Mouse (Mus musculus): Measurements from ENCODE around the gene Ap5m1. TPM values are rescaled to one million over a fixed set of nuclear protein-coding genes. Genes with fewer than 3 reads are reported as not detected.
A peak's percentile ranks its signal among the peaks of the same experiment; 100 is the strongest.

The Ap5m1 gene
- polyA plus RNA-seq (2014; fragmentation: Nextera tagmentation; extraction: Ambion mirVana) = 27.0 and 28.8 TPM in 2 replicates

DNA sequence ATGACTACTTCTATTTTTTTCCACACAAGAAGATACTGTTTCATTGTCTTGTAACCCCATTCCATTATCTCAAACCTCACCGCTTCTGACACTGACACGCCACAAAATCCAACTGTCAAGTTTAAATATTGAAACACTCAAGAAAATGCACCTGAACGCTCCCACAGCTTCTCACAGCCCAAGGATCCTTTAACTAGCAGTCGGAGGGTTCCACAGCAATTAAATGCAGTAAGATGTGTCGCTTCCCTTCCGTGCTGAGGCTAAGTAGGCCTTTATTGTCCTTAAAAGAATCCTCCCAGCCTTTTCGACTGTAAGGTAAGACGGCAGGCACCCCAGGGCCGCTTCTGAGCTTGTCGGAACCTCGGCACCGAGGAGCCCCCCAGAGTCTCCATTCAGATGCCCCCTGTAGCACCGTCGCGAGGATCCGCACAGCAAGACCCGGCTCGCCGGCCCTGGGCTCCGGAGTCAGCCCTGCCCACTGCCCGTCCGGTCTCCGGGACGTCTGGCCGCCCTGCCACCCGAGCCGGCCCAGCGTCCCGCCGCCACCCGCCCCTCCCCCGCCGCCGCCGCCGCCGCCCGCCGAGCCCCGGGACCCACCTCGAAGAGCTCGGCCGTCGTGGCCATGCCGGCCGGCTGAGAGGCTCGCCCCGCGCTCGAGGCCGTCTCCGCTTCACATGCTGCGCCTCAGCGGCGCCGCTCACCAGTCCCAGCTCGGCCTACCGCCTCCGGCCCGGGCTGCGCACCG is at the start of gene Ap5m1:
Ap5m1 (plus strand) TSS at position 569 of the 745 bp plus-strand sequence.
- Histone ChIP-seq H3K4me2 (ENCODE audit: low read depth, low read length) (peak within 1 kb of the TSS; percentile 70), H3K4me3 (ENCODE audit: low read depth, low read length) (peak within 1 kb of the TSS; percentile 65), H3K36me3 (ENCODE audit: control insufficient read depth, insufficient read depth, low read length) (no peaks in the 10 kb centered on the region), H3K27me3 (ENCODE audit: control insufficient read depth, insufficient read depth, low read length) (no peaks in the 10 kb centered on the region), H3K27ac (ENCODE audit: low read depth, low read length) (peak within 1 kb of the TSS; percentile 95), H3K9ac (replicated peaks; ENCODE audit: low read depth, low read length) (peak within 1 kb of the TSS; percentile 83), H3K4me1 (ENCODE audit: control insufficient read depth, insufficient read depth, low read length) (peaks cover 11% of the 10 kb centered on the region; the same call in 1 of the 2 replicates), H3K9me3 (ENCODE audit: control insufficient read depth, low read length) (no peaks in the 10 kb centered on the region)
- ATAC-seq (ENCODE audit: low read depth) = peak; percentile 71
- under 1% methylated on average over 44 of the region's 62 CpGs for WGBS

DNA sequence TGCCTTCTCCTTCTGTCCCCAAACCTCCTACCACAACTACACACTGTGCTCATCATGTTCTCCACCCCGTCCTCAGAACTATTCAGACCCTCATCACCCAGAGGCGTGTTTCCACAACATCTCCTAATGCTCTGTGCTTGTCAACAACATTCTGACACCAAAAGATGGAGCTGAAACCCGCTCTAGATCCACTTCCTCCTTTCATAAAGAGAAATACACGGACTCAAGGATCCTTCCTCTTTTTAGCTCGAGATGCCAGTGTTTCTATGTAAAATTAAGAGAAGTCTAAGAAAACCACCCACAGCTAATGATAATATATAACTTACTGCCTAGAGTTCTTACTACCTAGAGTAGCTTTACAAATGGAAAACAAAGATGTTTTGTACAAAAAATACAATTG is 46.1 kb upstream of the Ap5m1 start:
- Histone ChIP-seq H3K9ac (replicated peaks; ENCODE audit: low read depth, low read length) (no peak overlapping the region), H3K9me3 (ENCODE audit: control insufficient read depth, low read length) (no peaks in the 10 kb centered on the region), H3K4me2 (ENCODE audit: low read depth, low read length) (no peak overlapping the region), H3K4me3 (ENCODE audit: low read depth, low read length) (no peak overlapping the region), H3K27ac (ENCODE audit: low read depth, low read length) (no peak overlapping the region), H3K4me1 (ENCODE audit: control insufficient read depth, insufficient read depth, low read length) (no peaks in the 10 kb centered on the region), H3K27me3 (ENCODE audit: control insufficient read depth, insufficient read depth, low read length) (no peaks in the 10 kb centered on the region), H3K36me3 (ENCODE audit: control insufficient read depth, insufficient read depth, low read length) (peaks cover 16% of the 10 kb centered on the region; the same call in 1 of the 2 replicates)
- no peak for ATAC-seq (ENCODE audit: low read depth)
- WGBS = 95% methylated on average over 5 of the region's 5 CpGs

DNA sequence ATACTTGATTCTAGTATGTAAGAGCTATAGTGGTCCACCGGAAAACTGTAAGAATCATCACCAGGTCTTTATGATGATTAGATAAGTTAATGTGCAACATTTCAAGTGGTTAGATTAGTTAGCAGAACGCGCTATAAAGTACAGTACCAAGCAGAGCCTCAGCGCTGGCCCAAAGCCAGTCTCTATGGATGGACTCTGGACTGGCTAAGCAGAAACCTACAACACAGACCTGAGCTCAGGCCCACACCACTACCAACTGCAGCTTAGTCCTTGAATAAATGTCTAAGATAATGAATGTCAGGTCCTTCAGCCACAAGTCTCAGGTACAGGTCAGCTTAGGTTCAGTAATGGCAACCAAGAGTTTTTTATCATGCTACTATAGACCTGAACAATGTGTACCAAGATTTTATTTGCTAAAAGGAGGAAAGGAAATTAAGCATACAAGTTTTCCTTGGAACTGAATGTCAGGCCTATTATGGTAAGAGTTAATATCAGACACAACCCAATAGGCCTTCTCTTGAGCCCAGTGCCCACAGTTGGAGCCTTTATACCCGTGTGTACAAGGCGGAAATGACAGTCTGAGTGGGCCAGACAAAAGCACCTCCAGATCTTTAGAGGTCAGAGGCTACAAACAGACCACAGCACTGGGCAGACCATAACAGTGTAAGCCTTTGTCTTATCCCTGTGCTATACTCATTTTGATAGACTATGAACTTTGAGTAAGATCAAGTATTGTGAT is 38.7 kb upstream of the Ap5m1 start:
- 94% methylated on average over 6 of the region's 6 CpGs for WGBS
- no peaks in the 10 kb centered on the region for H3K4me1 ChIP-seq (ENCODE audit: control insufficient read depth, insufficient read depth, low read length)
- H3K27ac ChIP-seq (ENCODE audit: low read depth, low read length) = no peak overlapping the region
- no peaks in the 10 kb centered on the region for H3K9me3 ChIP-seq (ENCODE audit: control insufficient read depth, low read length)
- H3K4me3 ChIP-seq (ENCODE audit: low read depth, low read length) = no peak overlapping the region
- H3K9ac ChIP-seq (replicated peaks; ENCODE audit: low read depth, low read length) = no peak overlapping the region
- peaks cover 13% of the 10 kb centered on the region; the same call in 1 of the 2 replicates for H3K36me3 ChIP-seq (ENCODE audit: control insufficient read depth, insufficient read depth, low read length)
- H3K4me2 ChIP-seq (ENCODE audit: low read depth, low read length) = no peak overlapping the region
- no peak for ATAC-seq (ENCODE audit: low read depth)
- no peaks in the 10 kb centered on the region for H3K27me3 ChIP-seq (ENCODE audit: control insufficient read depth, insufficient read depth, low read length)

DNA sequence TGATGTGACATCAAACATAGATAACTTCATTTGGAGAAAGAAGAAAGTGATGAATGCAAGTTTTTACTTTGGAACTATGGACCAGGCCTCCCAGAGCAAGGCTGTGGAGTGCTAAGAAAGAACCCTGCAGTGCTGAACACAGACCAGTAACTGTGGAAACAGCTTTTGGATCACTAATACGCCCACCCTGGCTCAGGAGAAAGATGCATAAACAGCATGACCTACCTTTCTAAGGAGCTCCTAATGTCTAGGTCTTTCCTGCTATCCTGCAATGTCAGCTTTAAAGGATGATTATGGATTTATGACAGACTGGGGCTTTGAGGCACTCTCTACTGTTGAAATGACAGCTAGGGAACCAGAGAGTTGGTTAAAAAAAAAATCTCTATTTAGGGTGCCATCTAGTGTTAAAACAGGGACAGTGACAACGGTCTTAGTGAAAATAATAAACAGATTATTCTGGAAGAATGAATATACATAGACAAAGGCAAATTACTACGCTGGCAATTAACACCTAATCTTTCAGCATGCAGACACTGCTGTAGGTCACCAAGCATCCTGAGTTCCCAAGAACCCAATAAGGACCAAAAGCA is 38.0 kb upstream of the Ap5m1 start:
- Histone ChIP-seq H3K4me1 (ENCODE audit: control insufficient read depth, insufficient read depth, low read length) (no peaks in the 10 kb centered on the region), H3K4me2 (ENCODE audit: low read depth, low read length) (no peak overlapping the region), H3K27ac (ENCODE audit: low read depth, low read length) (no peak overlapping the region), H3K9ac (replicated peaks; ENCODE audit: low read depth, low read length) (no peak overlapping the region), H3K36me3 (ENCODE audit: control insufficient read depth, insufficient read depth, low read length) (peaks cover 13% of the 10 kb centered on the region; the same call in 1 of the 2 replicates), H3K4me3 (ENCODE audit: low read depth, low read length) (no peak overlapping the region), H3K27me3 (ENCODE audit: control insufficient read depth, insufficient read depth, low read length) (no peaks in the 10 kb centered on the region), H3K9me3 (ENCODE audit: control insufficient read depth, low read length) (no peaks in the 10 kb centered on the region)
- 78% methylated on average over 3 of the region's 3 CpGs for WGBS
- no peak for ATAC-seq (ENCODE audit: low read depth)

DNA sequence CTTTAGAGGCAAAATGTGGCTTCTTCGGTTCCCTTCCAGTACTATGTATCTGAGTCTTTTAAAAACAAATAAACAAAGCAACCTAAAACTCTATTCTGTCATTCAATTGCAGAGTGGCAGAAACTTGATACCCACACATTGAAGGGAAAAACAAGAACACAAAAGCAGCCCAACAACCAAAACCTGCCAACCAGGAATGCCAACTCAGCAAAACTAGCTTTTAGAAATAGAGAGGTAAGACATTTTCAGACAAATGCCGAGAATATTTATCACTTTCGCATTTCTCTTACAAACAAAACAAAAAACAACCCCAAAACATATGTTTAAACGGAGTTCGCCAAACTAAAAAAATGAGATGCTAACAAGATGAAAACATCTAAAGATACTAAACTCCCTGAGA is 36.9 kb upstream of the Ap5m1 start:
- no peaks in the 10 kb centered on the region for H3K27me3 ChIP-seq (ENCODE audit: control insufficient read depth, insufficient read depth, low read length)
- H3K4me3 ChIP-seq (ENCODE audit: low read depth, low read length) = no peak overlapping the region
- 96% methylated on average over 5 of the region's 5 CpGs for WGBS
- H3K27ac ChIP-seq (ENCODE audit: low read depth, low read length) = no peak overlapping the region
- no peak for ATAC-seq (ENCODE audit: low read depth)
- no peak overlapping the region for H3K4me2 ChIP-seq (ENCODE audit: low read depth, low read length)
- H3K9ac ChIP-seq (replicated peaks; ENCODE audit: low read depth, low read length) = no peak overlapping the region
- H3K9me3 ChIP-seq (ENCODE audit: control insufficient read depth, low read length) = no peaks in the 10 kb centered on the region
- H3K36me3 ChIP-seq (ENCODE audit: control insufficient read depth, insufficient read depth, low read length) = peaks cover 13% of the 10 kb centered on the region; the same call in 1 of the 2 replicates
- H3K4me1 ChIP-seq (ENCODE audit: control insufficient read depth, insufficient read depth, low read length) = no peaks in the 10 kb centered on the region

DNA sequence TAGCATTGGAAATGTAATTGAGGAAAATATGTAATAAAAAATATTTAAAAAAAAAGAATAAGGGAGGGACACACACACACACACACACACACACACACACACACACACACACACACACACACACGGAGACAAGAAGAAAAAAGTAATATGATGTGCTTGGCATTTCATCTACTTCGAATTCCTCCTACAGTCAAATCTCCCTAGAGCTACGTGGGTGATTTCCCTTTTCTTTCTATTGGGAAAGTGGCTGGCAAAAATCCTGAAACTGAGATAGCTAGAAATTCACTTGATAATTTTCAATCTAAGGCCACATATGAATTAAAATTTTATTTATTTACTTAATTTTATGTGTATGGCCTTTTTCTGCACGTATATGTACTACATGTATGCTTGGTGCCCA is 20.3 kb upstream of the Ap5m1 start:
- Histone ChIP-seq H3K4me1 (ENCODE audit: control insufficient read depth, insufficient read depth, low read length) (no peaks in the 10 kb centered on the region), H3K4me3 (ENCODE audit: low read depth, low read length) (no peak overlapping the region), H3K27me3 (ENCODE audit: control insufficient read depth, insufficient read depth, low read length) (no peaks in the 10 kb centered on the region), H3K27ac (ENCODE audit: low read depth, low read length) (no peak overlapping the region), H3K9ac (replicated peaks; ENCODE audit: low read depth, low read length) (no peak overlapping the region), H3K36me3 (ENCODE audit: control insufficient read depth, insufficient read depth, low read length) (no peaks in the 10 kb centered on the region; the same call in none of the 2 replicates), H3K4me2 (ENCODE audit: low read depth, low read length) (no peak overlapping the region), H3K9me3 (ENCODE audit: control insufficient read depth, low read length) (no peaks in the 10 kb centered on the region)
- no peak for ATAC-seq (ENCODE audit: low read depth)
- 92% methylated on average over 4 of the region's 4 CpGs for WGBS

DNA sequence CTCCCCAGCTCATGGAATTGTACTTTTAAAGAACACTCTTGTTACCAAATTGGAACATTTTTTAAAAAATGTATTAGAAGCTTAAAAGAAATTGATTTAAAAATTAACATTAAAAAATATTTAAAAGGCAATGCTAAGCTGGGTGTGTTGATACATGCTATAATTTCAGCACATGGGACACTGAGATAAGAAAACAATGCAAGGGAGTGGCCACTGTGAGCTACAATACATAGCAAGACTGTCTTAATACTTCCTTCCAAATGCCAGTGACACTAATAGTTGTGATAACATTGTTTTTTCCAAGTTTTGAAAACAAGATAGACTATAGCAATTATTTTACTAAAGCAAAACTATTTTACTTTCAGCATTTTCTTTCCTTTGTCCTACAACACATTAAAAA is 16.4 kb upstream of the Ap5m1 start:
- ATAC-seq (ENCODE audit: low read depth) = no peak
- Histone ChIP-seq H3K4me3 (ENCODE audit: low read depth, low read length) (no peak overlapping the region), H3K9ac (replicated peaks; ENCODE audit: low read depth, low read length) (no peak overlapping the region), H3K4me1 (ENCODE audit: control insufficient read depth, insufficient read depth, low read length) (no peaks in the 10 kb centered on the region), H3K27ac (ENCODE audit: low read depth, low read length) (no peak overlapping the region), H3K9me3 (ENCODE audit: control insufficient read depth, low read length) (no peaks in the 10 kb centered on the region), H3K36me3 (ENCODE audit: control insufficient read depth, insufficient read depth, low read length) (peaks cover 5% of the 10 kb centered on the region), H3K4me2 (ENCODE audit: low read depth, low read length) (no peak overlapping the region), H3K27me3 (ENCODE audit: control insufficient read depth, insufficient read depth, low read length) (no peaks in the 10 kb centered on the region)

DNA sequence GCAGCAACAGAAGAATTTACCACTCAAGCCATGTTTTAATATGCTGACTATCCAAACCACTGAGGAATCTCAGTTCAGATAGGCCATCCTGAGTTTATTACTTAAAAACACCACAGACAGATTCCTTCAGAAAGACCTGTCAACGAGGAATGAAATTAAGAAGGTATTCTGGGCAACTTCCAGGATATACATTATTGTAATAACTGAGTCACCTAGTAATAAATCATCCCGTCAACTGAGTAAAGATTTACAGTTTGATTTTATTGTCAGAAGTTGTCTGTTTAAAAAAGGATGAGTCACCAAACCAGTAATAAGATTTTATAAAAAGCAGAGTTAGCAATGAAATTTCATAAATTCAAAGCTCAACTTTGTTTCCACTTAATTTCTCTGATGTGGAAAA is 2.1 kb upstream of the Ap5m1 start:
- Histone ChIP-seq H3K4me3 (ENCODE audit: low read depth, low read length) (no peak overlapping the region), H3K9me3 (ENCODE audit: control insufficient read depth, low read length) (no peaks in the 10 kb centered on the region), H3K36me3 (ENCODE audit: control insufficient read depth, insufficient read depth, low read length) (no peaks in the 10 kb centered on the region), H3K27me3 (ENCODE audit: control insufficient read depth, insufficient read depth, low read length) (no peaks in the 10 kb centered on the region), H3K4me1 (ENCODE audit: control insufficient read depth, insufficient read depth, low read length) (peaks cover 11% of the 10 kb centered on the region; the same call in 1 of the 2 replicates), H3K9ac (replicated peaks; ENCODE audit: low read depth, low read length) (no peak overlapping the region), H3K4me2 (ENCODE audit: low read depth, low read length) (no peak overlapping the region), H3K27ac (ENCODE audit: low read depth, low read length) (no peak overlapping the region)
- no peak for ATAC-seq (ENCODE audit: low read depth)
- WGBS = 89% methylated on average over 2 of the region's 2 CpGs

Measured in neural tube, embryonic 14.5 days (tissue).